Mouse (Mus musculus) hindbrain, postnatal 0 days (tissue): ENCODE measurements around the gene Snx19. TPM values are rescaled to one million over a fixed set of nuclear protein-coding genes. Genes with fewer than 3 reads are reported as not detected.

Experiments
- ATAC-seq: fragments of 200-750 bp; cut with Nextera tagmentation; 2 replicates; pipeline ENCODE4 v1.8.0; 2017; ENCODE audit warnings: mild to moderate bottlenecking, moderate TSS enrichment, moderate library complexity
- DNase-seq: peaks from one replicate; pipeline ENCODE4 v3.0.0-alpha.2; 2015; ENCODE audit warnings: low spot score
- H3K27ac ChIP-seq: fragments of 300-500 bp; sonication (generic); 2 replicates; pipeline ENCODE4 v1.5.1; 2014; ENCODE audit warnings: mild to moderate bottlenecking
- H3K27me3 ChIP-seq: fragments of 300-500 bp; sonication (generic); 2 replicates; pipeline ENCODE4 v1.6.1; 2014; ENCODE audit warnings: low read length, mixed read lengths; ENCODE audit not compliant: insufficient read depth
- H3K36me3 ChIP-seq: fragments of 300-500 bp; sonication (generic); 2 replicates; pipeline ENCODE4 v1.6.1; 2014; ENCODE audit warnings: low read length, mixed read lengths; ENCODE audit not compliant: insufficient read depth
- H3K4me1 ChIP-seq: fragments of 300-500 bp; sonication (generic); 2 replicates; pipeline ENCODE4 v1.6.1; 2014; ENCODE audit warnings: antibody characterized with exemption, low read length, mixed read lengths; ENCODE audit not compliant: insufficient read depth
- H3K4me2 ChIP-seq: fragments of 300-500 bp; sonication (generic); 2 replicates; pipeline ENCODE4 v1.6.1; 2014; ENCODE audit warnings: low read depth, mild to moderate bottlenecking, low read length, moderate library complexity, mixed read lengths
- H3K4me3 ChIP-seq: fragments of 300-500 bp; sonication (generic); 2 replicates; pipeline ENCODE4 v1.5.1; 2014; ENCODE audit warnings: low read length
- H3K9ac ChIP-seq: fragments of 300-500 bp; sonication (generic); replicated peaks from 2 replicates; pipeline ENCODE4 v1.6.1; 2014; ENCODE audit warnings: mild to moderate bottlenecking, low read length, moderate library complexity, mixed read lengths
- H3K9me3 ChIP-seq: fragments of 300-500 bp; sonication (generic); 2 replicates; pipeline ENCODE4 v1.6.1; 2016; ENCODE audit warnings: low read length, mixed read lengths
- CTCF ChIP-seq: IDR thresholded peaks from 2 replicates; pipeline ENCODE4 v1.5.1; 2016; ENCODE audit warnings: antibody characterized with exemption, control low read depth, low read depth
- WGBS: fragments of 180-500 bp; shearing (Covaris S2); extraction: QIAGEN DNeasy Blood & Tissue Kit; methylation state at CpG from one replicate; pipeline ENCODE4 v1.1.7; 2014; 5-methylcytosine and 5-hydroxymethylcytosine counted together
- polyA plus RNA-seq: library from polyadenylated mRNA; unstranded; fragments of >200 nt; fragmentation: Nextera tagmentation; extraction: Ambion mirVana; gene quantifications from 2 replicates; pipeline ENCODE4 v1.2.1, GENCODE M21; 2015
- total RNA-seq: library from RNA; depleted of rRNA; stranded (reverse); fragments of >200 nt; gene quantifications from 2 replicates; pipeline ENCODE4 v1.2.3, GENCODE M21; 2014

Snx19 gene
- total and polyA plus RNA-seq, 2 experiments from 2014 or later: 18.1 to 30.8 TPM

- no peak for ATAC-seq
- 94% methylated on average over 4 of the region's 4 CpGs for WGBS
- Histone ChIP-seq H3K27ac (no peak overlapping the region), H3K4me1 (peaks cover 8% of the 10 kb centered on the region; the same call in 1 of the 2 replicates), H3K4me3 (no peak overlapping the region), H3K9me3 (no peaks in the 10 kb centered on the region), H3K36me3 (peaks cover 55% of the 10 kb centered on the region), H3K4me2 (no peak overlapping the region), H3K27me3 (no peaks in the 10 kb centered on the region), H3K9ac (no peak overlapping the region)
- no peak for TF ChIP-seq CTCF
- no peak for DNase-seq
Observed at GRCm38 (mm10) chr9:30433914-30434313, 7.0 kb downstream of the Snx19 start.

GRCm38 (mm10) chr9:30435902-30436585 lies 9.1 kb downstream of the Snx19 start:
- Histone ChIP-seq H3K27me3 (no peaks in the 10 kb centered on the region), H3K9ac (no peak overlapping the region), H3K36me3 (peaks cover 75% of the 10 kb centered on the region), H3K9me3 (no peaks in the 10 kb centered on the region), H3K4me2 (no peak overlapping the region), H3K4me3 (no peak overlapping the region), H3K4me1 (no peaks in the 10 kb centered on the region; the same call in 1 of the 2 replicates), H3K27ac (no peak overlapping the region)
- 91% methylated on average over 8 of the region's 8 CpGs for WGBS
- no peak for DNase-seq
- no peak for TF ChIP-seq CTCF
- ATAC-seq: no peak

- H3K9me3 ChIP-seq: no peaks in the 10 kb centered on the region
- 72% methylated on average over 3 of the region's 3 CpGs for WGBS
- H3K27me3 ChIP-seq: no peaks in the 10 kb centered on the region
- H3K4me1 ChIP-seq: no peaks in the 10 kb centered on the region
- no peak overlapping the region for H3K4me3 ChIP-seq
- H3K27ac ChIP-seq: no peak overlapping the region
- TF ChIP-seq CTCF: peak; percentile 81
- ATAC-seq (0 out of 2 replicates have a peak, but pooled peaks have one; percentile 38), DNase-seq (peak; percentile 74)
- no peak overlapping the region for H3K4me2 ChIP-seq
- no peak overlapping the region for H3K9ac ChIP-seq
- peaks cover 64% of the 10 kb centered on the region for H3K36me3 ChIP-seq
Observed at GRCm38 (mm10) chr9:30438505-30438904, 11.6 kb downstream of the Snx19 start.

GRCm38 (mm10) chr9:30441761-30442160 lies 14.9 kb downstream of the Snx19 start:
- no peaks in the 10 kb centered on the region for H3K9me3 ChIP-seq
- no peak for DNase-seq
- no peak for ATAC-seq
- peaks cover 69% of the 10 kb centered on the region for H3K36me3 ChIP-seq
- H3K9ac ChIP-seq: no peak overlapping the region
- no peak overlapping the region for H3K27ac ChIP-seq
- no peak overlapping the region for H3K4me2 ChIP-seq
- no peaks in the 10 kb centered on the region for H3K4me1 ChIP-seq
- H3K27me3 ChIP-seq: no peaks in the 10 kb centered on the region
- TF ChIP-seq CTCF: no peak
- H3K4me3 ChIP-seq: no peak overlapping the region
- 95% methylated on average over 2 of the region's 2 CpGs for WGBS

GRCm38 (mm10) chr9:30445232-30446085 lies 18.6 kb downstream of the Snx19 start:
- WGBS: 81% methylated on average over 14 of the region's 14 CpGs
- DNase-seq (no peak), ATAC-seq (no peak)
- no peak for TF ChIP-seq CTCF
- Histone ChIP-seq H3K4me3 (no peak overlapping the region), H3K9me3 (no peaks in the 10 kb centered on the region), H3K4me2 (no peak overlapping the region), H3K36me3 (peaks cover 51% of the 10 kb centered on the region), H3K9ac (no peak overlapping the region), H3K4me1 (no peaks in the 10 kb centered on the region), H3K27ac (no peak overlapping the region), H3K27me3 (no peaks in the 10 kb centered on the region)

- ATAC-seq (no peak), DNase-seq (no peak)
- no peak overlapping the region for H3K4me2 ChIP-seq
- no peak for TF ChIP-seq CTCF
- H3K9me3 ChIP-seq: no peaks in the 10 kb centered on the region
- H3K4me1 ChIP-seq: no peaks in the 10 kb centered on the region
- no peak overlapping the region for H3K9ac ChIP-seq
- peaks cover 44% of the 10 kb centered on the region for H3K36me3 ChIP-seq
- H3K4me3 ChIP-seq: no peak overlapping the region
- H3K27ac ChIP-seq: no peak overlapping the region
- WGBS: 96% methylated on average over 1 of the region's 1 CpGs
- H3K27me3 ChIP-seq: no peaks in the 10 kb centered on the region
Observed at GRCm38 (mm10) chr9:30446126-30446525, 19.2 kb downstream of the Snx19 start.
